Comparison of ENCODE assay signal across 8 mouse cellular contexts in genomic region chr5:110639459-110639858, GRCm38 (mm10). TPM values are rescaled to one million over a fixed set of nuclear protein-coding genes. Genes with fewer than 3 reads are reported as not detected.
DNase-seq lines count a peak whose midpoint lies in the region; ATAC-seq and TF ChIP-seq lines count a peak whose summit lies in the region.

No protein-coding gene starts in this region.

- H3K27me3 ChIP-seq in embryonic facial prominence, embryonic 14.5 days (replicated peaks; ENCODE audit: control insufficient read depth, insufficient read depth, low read length): no peaks in the 10 kb centered on the region
- 0 out of 2 replicates have a peak, but pooled peaks cover 5% of the 10 kb centered on the region for H3K27me3 ChIP-seq in heart, postnatal 0 days (ENCODE audit: control insufficient read depth, insufficient read depth, low read length)
- H3K27me3 ChIP-seq in liver, embryonic 16.5 days (ENCODE audit: control insufficient read depth, insufficient read depth, low read depth, low read length): no peaks in the 10 kb centered on the region

- 0 out of 2 replicates have a peak, but pooled peaks have one; percentile 62 for ATAC-seq in embryonic facial prominence, embryonic 14.5 days (ENCODE audit: low read depth)
- ATAC-seq in heart, postnatal 0 days (ENCODE audit: insufficient read depth, low read depth): no peak
- no peak for ATAC-seq in liver, embryonic 16.5 days (ENCODE audit: low read depth)
- peak; percentile 92 for ATAC-seq in neutrophil, adult 5-6 weeks (ENCODE audit: extremely low read depth, insufficient number of reproducible peaks, low FRiP score, poor library complexity, severe bottlenecking)

- H3K9ac ChIP-seq in embryonic facial prominence, embryonic 14.5 days (ENCODE audit: low read depth, low read length): peak overlapping the region; percentile 61; the same call in 1 of the 2 replicates
- H3K9ac ChIP-seq in heart, postnatal 0 days (replicated peaks; ENCODE audit: low read depth, low read length): no peak overlapping the region
- peak overlapping the region; percentile 28; the same call in 1 of the 2 replicates for H3K9ac ChIP-seq in liver, embryonic 16.5 days (ENCODE audit: low read depth, low read length)

- H3K4me3 ChIP-seq in embryonic facial prominence, embryonic 14.5 days (ENCODE audit: low read depth, low read length): no peak overlapping the region
- no peak overlapping the region for H3K4me3 ChIP-seq in heart, postnatal 0 days (ENCODE audit: low read depth, low read length)
- H3K4me3 ChIP-seq in liver, embryonic 16.5 days (ENCODE audit: low read depth, low read length): no peak overlapping the region

- peak overlapping the region; percentile 46 for H3K4me2 ChIP-seq in embryonic facial prominence, embryonic 14.5 days (ENCODE audit: low read depth, low read length)
- H3K4me2 ChIP-seq in heart, postnatal 0 days (ENCODE audit: low read depth, low read length): peak overlapping the region; percentile 39
- peak overlapping the region; percentile 27 for H3K4me2 ChIP-seq in liver, embryonic 16.5 days (ENCODE audit: low read depth, low read length)

- peak; percentile 75 to 83 for DNase-seq in CD8-positive naive resting alpha-beta T cell, adult 2 months (ENCODE audit: low read depth in 2 of 2, low spot score in 2 of 2)
- peak; percentile 47 for DNase-seq in adrenal gland, postnatal 25 days
- DNase-seq in embryonic facial prominence, embryonic 14.5 days (ENCODE audit: low spot score): peak; percentile 63
- DNase-seq in heart, postnatal 0 days (ENCODE audit: low spot score): peak; percentile 80
- DNase-seq in layer of hippocampus, adult 11-12 months (ENCODE audit: low spot score): peak; percentile 80
- DNase-seq in testis, postnatal 10 days (ENCODE audit: low spot score): peak; percentile 68

- no peaks in the 10 kb centered on the region for H3K36me3 ChIP-seq in embryonic facial prominence, embryonic 14.5 days (ENCODE audit: control insufficient read depth, insufficient read depth, low read length)
- H3K36me3 ChIP-seq in heart, postnatal 0 days (replicated peaks; ENCODE audit: control insufficient read depth, insufficient read depth, low read length): no peaks in the 10 kb centered on the region
- H3K36me3 ChIP-seq in liver, embryonic 16.5 days (ENCODE audit: control insufficient read depth, insufficient read depth): no peaks in the 10 kb centered on the region

- peak; percentile 81 for TF ChIP-seq CTCF in heart, postnatal 0 days (IDR thresholded peaks at IDR 0.05; ENCODE audit: low read depth)

- no peaks in the 10 kb centered on the region for H3K4me1 ChIP-seq in embryonic facial prominence, embryonic 14.5 days (ENCODE audit: control insufficient read depth, insufficient read depth, low read length)
- no peaks in the 10 kb centered on the region for H3K4me1 ChIP-seq in heart, postnatal 0 days (ENCODE audit: control insufficient read depth, insufficient read depth)
- H3K4me1 ChIP-seq in liver, embryonic 16.5 days (ENCODE audit: control insufficient read depth, low read depth, low read length): no peaks in the 10 kb centered on the region

- WGBS in embryonic facial prominence, embryonic 14.5 days: 22% methylated on average over 12 of the region's 12 CpGs
- WGBS in heart, postnatal 0 days: 19% methylated on average over 12 of the region's 12 CpGs
- 12% methylated on average over 12 of the region's 12 CpGs for WGBS in liver, embryonic 16.5 days (ENCODE audit: insufficient replicate concordance)

- TF ChIP-seq EP300 in heart, postnatal 0 days (IDR thresholded peaks at IDR 0.05; ENCODE audit: low read depth): no peak

- no peak overlapping the region for H3K27ac ChIP-seq in embryonic facial prominence, embryonic 14.5 days (replicated peaks; ENCODE audit: low read depth, low read length)
- no peak overlapping the region for H3K27ac ChIP-seq in heart, postnatal 0 days (ENCODE audit: low read depth)
- no peak overlapping the region for H3K27ac ChIP-seq in liver, embryonic 16.5 days (ENCODE audit: low read length)

- no peaks in the 10 kb centered on the region for H3K9me3 ChIP-seq in embryonic facial prominence, embryonic 14.5 days (ENCODE audit: control insufficient read depth, low read length)
- no peaks in the 10 kb centered on the region for H3K9me3 ChIP-seq in heart, postnatal 0 days (replicated peaks; ENCODE audit: control insufficient read depth, low read length)
- no peaks in the 10 kb centered on the region for H3K9me3 ChIP-seq in liver, embryonic 16.5 days (replicated peaks; ENCODE audit: control insufficient read depth, low read length)

RNA-seq across cellular contexts. Expression of gene Noc4l, which starts 13.8 kb away (rescaled TPM):
- 17.6 and 28.2 TPM in 2 replicates for total RNA-seq in adrenal gland, postnatal 25 days (2021)
- 36.6 and 38.9 TPM in 2 replicates for polyA plus RNA-seq in embryonic facial prominence, embryonic 14.5 days (2014; fragmentation: Nextera tagmentation; extraction: Ambion mirVana)
- total RNA-seq in heart, postnatal 0 days (2014; rRNA removed; ENCODE audit: low replicate concordance): 7.6 and 27.2 TPM in 2 replicates
- polyA plus RNA-seq in heart, postnatal 0 days (2015; fragmentation: Nextera tagmentation; extraction: Ambion mirVana): 16.7 and 19.0 TPM in 2 replicates
- 32.7 and 34.3 TPM in 2 replicates for polyA plus RNA-seq in liver, embryonic 16.5 days (2015; fragmentation: Nextera tagmentation; extraction: Ambion mirVana)
- 11.0 and 12.0 TPM in 2 replicates for total RNA-seq in neutrophil, adult 5-6 weeks (2017)

RNA-seq across cellular contexts. Expression of gene Ddx51, which starts 13.8 kb away (rescaled TPM):
- 15.5 and 19.6 TPM in 2 replicates for total RNA-seq in adrenal gland, postnatal 25 days (2021)
- 24.2 and 28.2 TPM in 2 replicates for polyA plus RNA-seq in embryonic facial prominence, embryonic 14.5 days (2014; fragmentation: Nextera tagmentation; extraction: Ambion mirVana)
- total RNA-seq in heart, postnatal 0 days (2014; rRNA removed; ENCODE audit: low replicate concordance): 2.6 and 12.1 TPM in 2 replicates
- polyA plus RNA-seq in heart, postnatal 0 days (2015; fragmentation: Nextera tagmentation; extraction: Ambion mirVana): 4.4 and 5.9 TPM in 2 replicates
- 6.4 and 7.5 TPM in 2 replicates for polyA plus RNA-seq in liver, embryonic 16.5 days (2015; fragmentation: Nextera tagmentation; extraction: Ambion mirVana)
- 6.4 and 11.4 TPM in 2 replicates for total RNA-seq in neutrophil, adult 5-6 weeks (2017)

Comparison
In these comparisons a context has a peak if more than half of its experiments do, and no peak if none do; other contexts are left out.
1. ATAC-seq: peak in embryonic facial prominence, embryonic 14.5 days (single experiment) and neutrophil, adult 5-6 weeks (single experiment); none in heart, postnatal 0 days (single experiment) and liver, embryonic 16.5 days (single experiment).
2. Peak in every context shown above with its lines, with median percentiles within 50 percentile points of each other: DNase-seq and H3K4me2 ChIP-seq.